Mouse (Mus musculus): ENCODE measurements at regions not wholly inside any gene's neighbourhood (a gene's known extent, or its start where the extent isn't known, plus 50 kb on each side); places are given as distances from the start of the nearest gene placed in this dataset.
A peak's percentile ranks its signal among the peaks of the same experiment; 100 is the strongest.

DNA sequence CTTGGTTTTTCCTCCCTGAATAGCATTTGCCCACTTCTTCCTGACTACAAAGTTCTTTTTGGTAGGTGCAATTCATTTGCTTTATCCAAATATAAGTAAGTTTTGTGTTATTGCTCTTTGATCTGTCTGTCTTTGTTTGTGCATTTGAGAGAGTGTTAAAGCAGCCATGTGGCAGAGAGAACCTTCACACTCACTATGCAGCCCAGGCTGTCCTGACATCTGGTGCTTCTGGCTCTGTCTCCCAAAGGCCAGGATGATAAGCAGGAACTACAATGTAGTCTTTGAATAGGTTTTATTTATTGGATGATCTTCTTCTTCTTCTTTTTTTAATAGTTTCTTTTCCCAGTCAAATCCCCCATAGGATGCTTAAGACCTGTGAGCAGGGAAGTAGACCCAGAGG lies 726.7 kb downstream of the Gm10283 start:
- H3K4me1 ChIP-seq (replicated peaks): no peaks in the 10 kb centered on the region
- H3K27ac ChIP-seq: no peak overlapping the region
- H3K9me3 ChIP-seq: no peaks in the 10 kb centered on the region
- H3K36me3 ChIP-seq: no peaks in the 10 kb centered on the region
- H3K27me3 ChIP-seq (replicated peaks): no peaks in the 10 kb centered on the region
- H3K4me2 ChIP-seq (replicated peaks): no peak overlapping the region
- H3K4me3 ChIP-seq (replicated peaks): no peak overlapping the region
- no peak for ATAC-seq
- H3K9ac ChIP-seq: no peak overlapping the region

GRCm38 (mm10) chr8:59768146-59768545 lies 734.9 kb downstream of the Gm10283 start:
- Histone ChIP-seq H3K4me3 (replicated peaks) (no peak overlapping the region), H3K9me3 (no peaks in the 10 kb centered on the region), H3K36me3 (no peaks in the 10 kb centered on the region), H3K9ac (no peak overlapping the region), H3K4me1 (replicated peaks) (no peaks in the 10 kb centered on the region), H3K27ac (no peak overlapping the region), H3K4me2 (replicated peaks) (no peak overlapping the region), H3K27me3 (replicated peaks) (no peaks in the 10 kb centered on the region)
- peak; percentile 66; the same call in 1 of the 2 replicates for ATAC-seq
- 56% methylated on average over 3 of the region's 3 CpGs for WGBS
